In genomic region chr6:51369771-51370170, GRCm38 (mm10) we compare ENCODE assay signal across 20 mouse cellular contexts.
DNase-seq lines count a peak whose midpoint lies in the region; ATAC-seq lines count a peak whose summit lies in the region.
"Had no signal": no experiment of that assay in that cellular context is flagged by ENCODE, and none has a peak within 500 bp of the region (broad histone marks: within the 10 kb centered on the region; RNA-seq: fewer than 3 reads in every experiment).

No protein-coding gene starts in this region.

- DNase-seq in heart, embryonic 10.5 days (ENCODE audit: low spot score): no peak
- no peak for DNase-seq in heart, adult 11 months
- DNase-seq in midbrain, embryonic 14.5 days: no peak
- no peak for DNase-seq in embryonic facial prominence, embryonic 10.5 days (ENCODE audit: low spot score)
- no peak for DNase-seq in gastrocnemius, postnatal 10 days
- DNase-seq in gastrocnemius, postnatal 4 days (ENCODE audit: low spot score in 2 of 2): no peak
- DNase-seq: adrenal gland, postnatal 36 days; B cell, adult 2 months; cerebellum, adult 18-20 months; cerebellum, postnatal 14 days; heart, postnatal 14 days; kidney, postnatal 25 days; lung, postnatal 4 days; right cerebral cortex, postnatal 14 days; spleen, adult 18-20 months had no signal

- no peak overlapping the region for H3K9ac ChIP-seq in midbrain, embryonic 13.5 days (replicated peaks)
- H3K9ac ChIP-seq in midbrain, embryonic 14.5 days (replicated peaks; ENCODE audit: low read length): no peak overlapping the region
- H3K9ac ChIP-seq: embryonic facial prominence, embryonic 12.5 days; heart, embryonic 12.5 days; hindbrain, embryonic 14.5 days had no signal

- H3K4me3 ChIP-seq in heart, embryonic 10.5 days: no peak overlapping the region
- no peak overlapping the region for H3K4me3 ChIP-seq in midbrain, embryonic 13.5 days (replicated peaks)
- no peak overlapping the region for H3K4me3 ChIP-seq in midbrain, embryonic 14.5 days (replicated peaks; ENCODE audit: low read depth, low read length)
- no peak overlapping the region for H3K4me3 ChIP-seq in embryonic facial prominence, embryonic 10.5 days
- H3K4me3 ChIP-seq: embryonic facial prominence, embryonic 12.5 days; heart, embryonic 12.5 days had no signal

- WGBS in heart, embryonic 10.5 days: 54% methylated on average over 6 of the region's 6 CpGs
- 44% methylated on average over 6 of the region's 6 CpGs for WGBS in midbrain, embryonic 13.5 days
- WGBS in midbrain, embryonic 14.5 days: 54% methylated on average over 6 of the region's 6 CpGs
- WGBS in embryonic facial prominence, embryonic 10.5 days: 33% methylated on average over 6 of the region's 6 CpGs

- no peaks in the 10 kb centered on the region for H3K9me3 ChIP-seq in heart, embryonic 10.5 days
- no peaks in the 10 kb centered on the region for H3K9me3 ChIP-seq in midbrain, embryonic 13.5 days
- H3K9me3 ChIP-seq in midbrain, embryonic 14.5 days (ENCODE audit: control insufficient read depth, low read length): no peaks in the 10 kb centered on the region
- no peaks in the 10 kb centered on the region for H3K9me3 ChIP-seq in embryonic facial prominence, embryonic 10.5 days
- H3K9me3 ChIP-seq: embryonic facial prominence, embryonic 12.5 days; heart, embryonic 12.5 days had no signal

- H3K27me3 ChIP-seq in heart, embryonic 10.5 days (ENCODE audit: insufficient read depth, poor library complexity, severe bottlenecking): no peaks in the 10 kb centered on the region
- H3K27me3 ChIP-seq in midbrain, embryonic 13.5 days: no peaks in the 10 kb centered on the region
- H3K27me3 ChIP-seq in midbrain, embryonic 14.5 days (ENCODE audit: control insufficient read depth, insufficient read depth, low read length): no peaks in the 10 kb centered on the region
- H3K27me3 ChIP-seq in embryonic facial prominence, embryonic 10.5 days (replicated peaks; ENCODE audit: low read depth, poor library complexity, severe bottlenecking): no peaks in the 10 kb centered on the region
- H3K27me3 ChIP-seq: CH12.LX; embryonic facial prominence, embryonic 12.5 days; heart, embryonic 12.5 days had no signal

- ATAC-seq in midbrain, embryonic 13.5 days: no peak
- ATAC-seq in midbrain, embryonic 14.5 days (ENCODE audit: low FRiP score, low TSS enrichment): no peak

- no peak overlapping the region for H3K4me2 ChIP-seq in midbrain, embryonic 13.5 days (replicated peaks)
- no peak overlapping the region for H3K4me2 ChIP-seq in midbrain, embryonic 14.5 days (ENCODE audit: low read length)
- H3K4me2 ChIP-seq: embryonic facial prominence, embryonic 12.5 days; heart, embryonic 12.5 days; hindbrain, embryonic 14.5 days had no signal

- H3K4me1 ChIP-seq in heart, embryonic 10.5 days: peaks cover 8% of the 10 kb centered on the region
- peaks cover 23% of the 10 kb centered on the region for H3K4me1 ChIP-seq in midbrain, embryonic 13.5 days (replicated peaks)
- H3K4me1 ChIP-seq in midbrain, embryonic 14.5 days (ENCODE audit: control insufficient read depth, insufficient read depth, low read length): peaks cover 7% of the 10 kb centered on the region; the same call in 1 of the 2 replicates
- H3K4me1 ChIP-seq in embryonic facial prominence, embryonic 10.5 days: peaks cover 7% of the 10 kb centered on the region

- H3K36me3 ChIP-seq in heart, embryonic 10.5 days: no peaks in the 10 kb centered on the region
- no peaks in the 10 kb centered on the region for H3K36me3 ChIP-seq in midbrain, embryonic 13.5 days
- H3K36me3 ChIP-seq in midbrain, embryonic 14.5 days (ENCODE audit: control insufficient read depth, insufficient read depth, low read length): no peaks in the 10 kb centered on the region
- H3K36me3 ChIP-seq in embryonic facial prominence, embryonic 10.5 days (replicated peaks): no peaks in the 10 kb centered on the region
- H3K36me3 ChIP-seq: embryonic facial prominence, embryonic 12.5 days; heart, embryonic 12.5 days had no signal

- H3K27ac ChIP-seq in heart, embryonic 10.5 days: peak overlapping the region; percentile 65; the same call in 1 of the 2 replicates
- H3K27ac ChIP-seq in midbrain, embryonic 13.5 days: 0 out of 2 replicates have a peak overlapping the region, but pooled peaks have one; percentile 7
- no peak overlapping the region for H3K27ac ChIP-seq in midbrain, embryonic 14.5 days (replicated peaks; ENCODE audit: low read depth, low read length)
- H3K27ac ChIP-seq in embryonic facial prominence, embryonic 10.5 days (replicated peaks): peak overlapping the region; percentile 30; the same call in 1 of the 2 replicates
- H3K27ac ChIP-seq: embryonic facial prominence, embryonic 12.5 days; hindbrain, embryonic 14.5 days had no signal
